Mouse (Mus musculus) intestine, embryonic 14.5 days (tissue): ENCODE results near the gene Gbp2. TPM values are rescaled to one million over a fixed set of nuclear protein-coding genes. Genes with fewer than 3 reads are reported as not detected.

Experiments used
- ATAC-seq: fragments of 200-750 bp; cut with Nextera tagmentation; replicated peaks from 2 replicates; pipeline ENCODE4 v1.8.0; 2017; ENCODE audit warnings: low read depth, moderate number of reproducible peaks, moderate TSS enrichment, moderate library complexity; ENCODE audit not compliant: low FRiP score, low TSS enrichment
- DNase-seq: peaks from one replicate; pipeline ENCODE4 v3.0.0-alpha.2; 2018; ENCODE audit warnings: low spot score
- H3K27ac ChIP-seq: fragments of 300-500 bp; sonication (generic); 2 replicates; pipeline ENCODE4 v1.5.1; 2014; ENCODE audit warnings: low read depth, mild to moderate bottlenecking, control low read depth
- H3K27me3 ChIP-seq: fragments of 300-500 bp; sonication (generic); replicated peaks from 2 replicates; pipeline ENCODE4 v1.6.1; 2014; ENCODE audit warnings: low read length, control low read depth; ENCODE audit not compliant: control insufficient read depth, insufficient read depth
- H3K36me3 ChIP-seq: fragments of 300-500 bp; sonication (generic); 2 replicates; pipeline ENCODE4 v1.6.1; 2014; ENCODE audit warnings: low read length, control low read depth; ENCODE audit not compliant: control insufficient read depth, insufficient read depth
- H3K4me1 ChIP-seq: fragments of 300-500 bp; sonication (generic); replicated peaks from 2 replicates; pipeline ENCODE4 v1.6.1; 2014; ENCODE audit warnings: low read length, control low read depth, mixed read lengths; ENCODE audit not compliant: control insufficient read depth, insufficient read depth
- H3K4me2 ChIP-seq: fragments of 300-500 bp; sonication (generic); 2 replicates; pipeline ENCODE4 v1.6.1; 2014; ENCODE audit warnings: low read length
- H3K4me3 ChIP-seq: fragments of 300-500 bp; sonication (generic); 2 replicates; pipeline ENCODE4 v1.5.1; 2014; ENCODE audit warnings: low read depth, low read length, control low read depth, mixed read lengths
- H3K9ac ChIP-seq: fragments of 300-500 bp; sonication (generic); 2 replicates; pipeline ENCODE4 v1.6.1; 2014; ENCODE audit warnings: mild to moderate bottlenecking, low read length
- H3K9me3 ChIP-seq: fragments of 300-500 bp; sonication (generic); 2 replicates; pipeline ENCODE4 v1.6.1; 2016; ENCODE audit warnings: low read length, control low read depth; ENCODE audit not compliant: control insufficient read depth
- WGBS: fragments of 180-500 bp; shearing (Covaris S2); extraction: QIAGEN DNeasy Blood & Tissue Kit; methylation state at CpG from one replicate; pipeline ENCODE4 v1.1.7; 2014; 5-methylcytosine and 5-hydroxymethylcytosine counted together
- polyA plus RNA-seq: library from polyadenylated mRNA; unstranded; fragments of >200 nt; fragmentation: Nextera tagmentation; extraction: Ambion mirVana; gene quantifications from 2 replicates; pipeline ENCODE4 v1.2.1, GENCODE M21; 2014

The Gbp2 gene
- polyA plus RNA-seq, result 3.1 and 5.9 TPM in 2 replicates

- WGBS, result 50% methylated on average over 4 of the region's 4 CpGs
These were observed at the start of gene Gbp2 for GRCm38 (mm10) chr3:142620111-142620955. Gene Gbp2 (plus strand): TSS chr3:142620602.

GRCm38 (mm10) chr3:142570738-142571137, 49.7 kb upstream of the Gbp2 start:
- WGBS, result 93% methylated on average over 4 of the region's 4 CpGs
- no peaks in the 10 kb centered on the region for H3K36me3 ChIP-seq
- H3K4me2 ChIP-seq, result no peak overlapping the region
- H3K27me3 ChIP-seq, result no peaks in the 10 kb centered on the region
- ATAC-seq (no peak), DNase-seq (no peak)
- H3K9ac ChIP-seq, result no peak overlapping the region
- H3K4me3 ChIP-seq, result no peak overlapping the region
- H3K4me1 ChIP-seq, result no peaks in the 10 kb centered on the region
- no peaks in the 10 kb centered on the region for H3K9me3 ChIP-seq
- H3K27ac ChIP-seq, result no peak overlapping the region

More at GRCm38 (mm10) chr3:142620111-142620955, at the start of gene Gbp2:
- no peak within 1 kb of the TSS for H3K9ac ChIP-seq
- H3K27me3 ChIP-seq, result no peaks in the 10 kb centered on the region
- no peak within 1 kb of the TSS for H3K27ac ChIP-seq
- H3K4me2 ChIP-seq, result peak within 1 kb of the TSS; percentile 51
- H3K36me3 ChIP-seq, result no peaks in the 10 kb centered on the region
- peak; percentile 27; the same call in 1 of the 2 replicates for ATAC-seq
- no peaks in the 10 kb centered on the region for H3K9me3 ChIP-seq
- peak; percentile 58 for DNase-seq
- H3K4me3 ChIP-seq, result peak within 1 kb of the TSS; percentile 28
- H3K4me1 ChIP-seq, result no peaks in the 10 kb centered on the region

- Histone ChIP-seq H3K36me3 (no peaks in the 10 kb centered on the region), H3K9ac (no peak overlapping the region), H3K9me3 (no peaks in the 10 kb centered on the region), H3K27me3 (no peaks in the 10 kb centered on the region), H3K4me2 (no peak overlapping the region), H3K4me3 (no peak overlapping the region), H3K4me1 (no peaks in the 10 kb centered on the region), H3K27ac (no peak overlapping the region)
- ATAC-seq (no peak), DNase-seq (no peak)
- WGBS, result 89% methylated on average over 3 of the region's 3 CpGs
These were observed 43.3 kb upstream of the Gbp2 start for GRCm38 (mm10) chr3:142577108-142577507.

GRCm38 (mm10) chr3:142578342-142578741, 42.1 kb upstream of the Gbp2 start:
- no peaks in the 10 kb centered on the region for H3K4me1 ChIP-seq
- DNase-seq (no peak), ATAC-seq (no peak)
- H3K9me3 ChIP-seq, result no peaks in the 10 kb centered on the region
- H3K27ac ChIP-seq, result no peak overlapping the region
- no peaks in the 10 kb centered on the region for H3K27me3 ChIP-seq
- H3K36me3 ChIP-seq, result no peaks in the 10 kb centered on the region
- no peak overlapping the region for H3K4me3 ChIP-seq
- no peak overlapping the region for H3K4me2 ChIP-seq
- 88% methylated on average over 4 of the region's 4 CpGs for WGBS
- H3K9ac ChIP-seq, result no peak overlapping the region

GRCm38 (mm10) chr3:142583067-142583466, 37.3 kb upstream of the Gbp2 start:
- Histone ChIP-seq H3K9ac (no peak overlapping the region), H3K9me3 (no peaks in the 10 kb centered on the region), H3K27me3 (no peaks in the 10 kb centered on the region), H3K4me1 (no peaks in the 10 kb centered on the region), H3K27ac (no peak overlapping the region), H3K4me2 (no peak overlapping the region), H3K36me3 (no peaks in the 10 kb centered on the region), H3K4me3 (no peak overlapping the region)
- WGBS, result 89% methylated on average over 4 of the region's 4 CpGs
- no peak for ATAC-seq
- no peak for DNase-seq

- Histone ChIP-seq H3K4me2 (no peak overlapping the region), H3K9ac (no peak overlapping the region), H3K27me3 (no peaks in the 10 kb centered on the region), H3K9me3 (no peaks in the 10 kb centered on the region), H3K4me3 (no peak overlapping the region), H3K27ac (no peak overlapping the region), H3K4me1 (no peaks in the 10 kb centered on the region), H3K36me3 (no peaks in the 10 kb centered on the region)
- ATAC-seq, result no peak
- DNase-seq, result no peak
These were observed 33.0 kb upstream of the Gbp2 start for GRCm38 (mm10) chr3:142587386-142587785.

- Histone ChIP-seq H3K36me3 (no peaks in the 10 kb centered on the region), H3K9ac (no peak overlapping the region), H3K4me2 (no peak overlapping the region), H3K9me3 (no peaks in the 10 kb centered on the region), H3K4me3 (no peak overlapping the region), H3K27ac (no peak overlapping the region), H3K4me1 (no peaks in the 10 kb centered on the region), H3K27me3 (no peaks in the 10 kb centered on the region)
- ATAC-seq (no peak), DNase-seq (no peak)
- 77% methylated on average over 2 of the region's 2 CpGs for WGBS
These were observed 31.5 kb upstream of the Gbp2 start for GRCm38 (mm10) chr3:142588888-142589287.

GRCm38 (mm10) chr3:142590431-142591067, 29.9 kb upstream of the Gbp2 start:
- DNase-seq, result no peak
- Histone ChIP-seq H3K9me3 (no peaks in the 10 kb centered on the region), H3K4me1 (no peaks in the 10 kb centered on the region), H3K4me3 (no peak overlapping the region), H3K27ac (no peak overlapping the region), H3K9ac (no peak overlapping the region), H3K4me2 (no peak overlapping the region), H3K27me3 (no peaks in the 10 kb centered on the region), H3K36me3 (no peaks in the 10 kb centered on the region)
- no peak for ATAC-seq
- 88% methylated on average over 4 of the region's 4 CpGs for WGBS
